Mouse (Mus musculus): ENCODE measurements around the gene Cdkn1a.

DNA sequence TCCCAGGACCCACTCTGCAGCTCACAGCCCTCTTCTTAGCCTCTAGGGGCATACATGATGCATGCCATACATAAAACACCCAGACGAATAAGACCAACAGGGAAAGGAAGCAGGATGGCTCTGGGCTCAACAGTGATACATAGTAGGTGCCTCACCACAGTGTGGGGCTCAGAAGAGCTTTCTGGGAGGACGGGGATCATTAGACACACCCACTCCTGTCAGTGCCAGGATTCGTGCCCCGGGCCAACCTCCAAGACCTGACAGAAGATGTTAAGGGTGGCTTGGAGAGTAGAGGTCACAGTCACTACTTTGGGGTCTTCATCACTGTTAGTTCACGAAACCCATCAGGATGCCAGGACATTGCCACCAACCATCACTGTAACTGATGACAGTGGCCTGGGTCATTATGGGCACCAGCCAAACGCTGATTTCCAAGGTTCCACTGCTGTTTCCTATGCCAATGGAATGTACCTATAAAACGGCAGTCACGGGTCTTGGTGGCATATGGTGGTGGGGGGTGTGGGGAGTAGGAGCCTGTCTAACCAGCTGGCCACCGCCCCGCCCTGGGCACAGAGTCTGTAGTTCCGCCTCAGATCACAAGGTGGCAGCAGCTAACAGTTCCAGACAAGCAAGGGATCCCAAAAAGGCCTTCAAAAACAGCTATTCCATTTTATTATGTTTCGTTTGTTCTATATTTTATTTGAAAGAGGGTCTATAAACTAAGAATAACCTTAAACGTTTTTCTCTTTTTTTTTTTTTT is 41.8 kb upstream of the Cdkn1a start:
- TF ChIP-seq CTCF (IDR thresholded peaks at IDR 0.05; ENCODE audit: extremely low read depth, insufficient read depth, insufficient read length, insufficient replicate concordance) (peak; percentile 86), POLR2A (IDR thresholded peaks at IDR 0.05; ENCODE audit: low read depth, low read length) (no peak)

Measured in spleen, adult 2 months (tissue).